Mouse (Mus musculus) MN1 (cell line): ENCODE results near the gene Lpin3.

Experiments used
- DNase-seq: peaks from one replicate; pipeline ENCODE4 v3.0.0-alpha.2; 2016; ENCODE audit warnings: low spot score

Gene Lpin3

DNA sequence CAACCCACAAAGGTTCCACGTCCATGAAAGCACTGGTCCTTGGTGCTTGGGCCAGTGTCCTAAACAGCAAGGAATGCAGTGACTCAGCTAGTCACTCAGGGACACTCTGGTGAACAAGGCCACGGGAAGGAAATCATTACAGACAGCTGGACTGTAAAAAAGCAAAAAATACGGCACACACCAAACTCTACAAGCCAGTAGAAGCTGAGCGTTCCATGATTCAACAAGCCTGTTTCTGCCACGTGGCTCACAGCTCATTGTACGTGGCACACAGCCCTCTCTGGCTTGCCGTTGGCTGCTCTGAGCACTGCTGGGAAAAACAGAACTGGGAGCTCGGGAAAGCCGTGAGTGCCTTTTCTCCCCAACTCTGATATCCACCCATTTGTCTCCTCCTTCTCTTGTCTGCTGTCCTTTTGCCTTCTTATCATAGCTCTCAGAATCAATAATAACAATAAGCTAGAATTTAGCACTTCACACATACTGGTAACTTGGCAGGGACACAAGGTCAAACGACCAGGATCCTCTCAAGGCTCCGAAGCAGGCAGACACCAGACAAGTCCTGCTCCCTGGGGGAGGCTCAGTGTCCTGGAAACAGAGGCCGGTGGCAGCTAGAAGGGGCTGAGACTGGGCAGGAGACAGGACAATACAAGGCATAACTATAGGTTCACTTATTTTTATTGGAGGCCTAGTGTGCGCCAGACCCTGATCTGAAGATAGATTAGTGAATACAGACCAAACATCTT is at the start of gene Lpin3:
Gene Lpin3 (plus strand): TSS at position 218 of the 743 bp plus-strand sequence.
- peak; percentile 49 for DNase-seq

DNA sequence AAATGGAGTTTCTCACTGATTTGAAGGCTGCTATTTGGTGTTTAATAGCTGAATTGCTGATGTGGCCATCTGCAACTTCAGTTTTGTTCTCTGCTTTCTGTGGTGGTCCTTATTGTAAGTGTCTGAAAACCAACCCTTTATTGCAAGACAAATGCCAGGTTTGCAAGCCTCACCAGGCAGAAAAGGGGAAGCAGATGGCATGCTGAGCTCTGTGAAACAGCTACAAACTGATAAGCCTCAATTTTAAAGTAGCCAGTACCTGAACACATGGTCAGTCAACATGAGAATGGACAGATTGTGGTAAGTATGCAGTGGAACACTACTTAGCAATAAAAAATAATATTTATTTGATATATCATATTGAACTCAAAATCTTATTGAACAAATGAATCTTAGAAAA is 39.6 kb upstream of the Lpin3 start:
- DNase-seq, result no peak

DNA sequence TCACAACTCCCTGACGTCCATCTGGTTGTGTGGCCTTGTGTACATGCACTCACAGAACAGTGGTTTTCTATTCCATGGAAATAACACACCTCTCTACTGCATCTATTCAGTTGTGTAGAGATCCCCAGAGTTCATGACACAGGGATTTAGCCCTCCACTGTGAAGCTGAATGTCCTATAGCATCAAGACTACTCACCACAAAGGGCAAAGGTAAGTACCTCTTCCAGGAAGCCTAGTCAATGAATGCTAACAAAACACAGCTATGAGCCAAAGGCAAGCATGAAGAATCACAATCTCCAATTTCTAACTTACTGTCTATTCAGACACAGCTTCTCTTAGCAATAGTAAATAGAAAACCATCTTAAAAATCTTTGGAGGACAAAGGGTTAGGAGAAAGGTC is 32.8 kb upstream of the Lpin3 start:
- DNase-seq, result no peak

DNA sequence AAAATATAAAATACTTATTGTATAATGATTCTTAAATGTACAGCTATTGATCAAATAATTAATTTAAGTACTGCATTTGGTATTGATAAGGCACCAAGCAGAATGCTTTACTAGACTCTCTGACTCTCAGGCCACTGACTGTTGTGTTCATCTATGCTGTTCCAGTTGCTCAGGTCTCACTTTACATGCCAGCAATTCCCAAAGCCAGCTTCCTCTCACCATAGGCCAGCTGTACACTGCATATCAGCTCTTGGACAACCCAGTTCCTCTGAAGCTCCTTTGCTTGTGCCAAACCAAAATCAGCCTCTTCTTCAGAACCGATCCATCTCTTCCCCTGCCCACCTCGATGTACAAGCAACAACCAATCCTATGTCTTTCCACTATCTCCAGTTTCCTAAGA is 32.3 kb upstream of the Lpin3 start:
- DNase-seq, result no peak

- no peak for DNase-seq
Measured at GRCm38 (mm10) chr2:160849617-160850240, 30.7 kb upstream of the Lpin3 start.

GRCm38 (mm10) chr2:160850360-160850759 is 30.1 kb upstream of the Lpin3 start:
- DNase-seq, result no peak

- DNase-seq, result no peak
Measured at GRCm38 (mm10) chr2:160854687-160855086, 25.8 kb upstream of the Lpin3 start.

GRCm38 (mm10) chr2:160856359-160857102 is 23.9 kb upstream of the Lpin3 start:
- no peak for DNase-seq

GRCm38 (mm10) chr2:160860363-160860762 is 20.1 kb upstream of the Lpin3 start:
- DNase-seq, result no peak

- no peak for DNase-seq
Measured at GRCm38 (mm10) chr2:160864112-160864511, 16.4 kb upstream of the Lpin3 start.

DNA sequence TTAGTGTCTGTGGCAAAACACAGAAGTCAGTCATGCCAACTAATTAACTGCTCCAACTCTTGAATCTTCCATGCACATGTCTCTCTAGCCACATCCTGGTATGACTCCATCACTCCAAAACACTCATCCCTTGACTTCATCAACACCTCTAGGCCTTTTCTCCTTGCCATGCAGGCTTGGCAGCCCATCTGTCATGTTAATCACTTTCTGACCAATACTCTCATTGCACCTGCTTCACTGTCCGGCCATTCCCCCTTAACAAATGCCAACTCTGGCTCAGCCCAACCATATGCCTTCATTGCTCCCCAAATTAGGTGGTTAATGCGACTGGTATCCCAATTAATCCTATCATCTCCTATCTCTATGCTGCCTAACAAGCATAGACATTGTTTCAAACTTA is 15.2 kb upstream of the Lpin3 start:
- no peak for DNase-seq

- no peak for DNase-seq
Measured at GRCm38 (mm10) chr2:160869446-160869845, 11.0 kb upstream of the Lpin3 start.

GRCm38 (mm10) chr2:160871310-160871709 is 9.2 kb upstream of the Lpin3 start:
- DNase-seq, result no peak

GRCm38 (mm10) chr2:160872395-160872794 is 8.1 kb upstream of the Lpin3 start:
- DNase-seq, result peak; percentile 62

GRCm38 (mm10) chr2:160872890-160873382 is 7.5 kb upstream of the Lpin3 start, which contains the start of gene Zhx3:
TSS of gene Zhx3 (minus strand) at chr2:160872998.
- peak; percentile 95 for DNase-seq

DNA sequence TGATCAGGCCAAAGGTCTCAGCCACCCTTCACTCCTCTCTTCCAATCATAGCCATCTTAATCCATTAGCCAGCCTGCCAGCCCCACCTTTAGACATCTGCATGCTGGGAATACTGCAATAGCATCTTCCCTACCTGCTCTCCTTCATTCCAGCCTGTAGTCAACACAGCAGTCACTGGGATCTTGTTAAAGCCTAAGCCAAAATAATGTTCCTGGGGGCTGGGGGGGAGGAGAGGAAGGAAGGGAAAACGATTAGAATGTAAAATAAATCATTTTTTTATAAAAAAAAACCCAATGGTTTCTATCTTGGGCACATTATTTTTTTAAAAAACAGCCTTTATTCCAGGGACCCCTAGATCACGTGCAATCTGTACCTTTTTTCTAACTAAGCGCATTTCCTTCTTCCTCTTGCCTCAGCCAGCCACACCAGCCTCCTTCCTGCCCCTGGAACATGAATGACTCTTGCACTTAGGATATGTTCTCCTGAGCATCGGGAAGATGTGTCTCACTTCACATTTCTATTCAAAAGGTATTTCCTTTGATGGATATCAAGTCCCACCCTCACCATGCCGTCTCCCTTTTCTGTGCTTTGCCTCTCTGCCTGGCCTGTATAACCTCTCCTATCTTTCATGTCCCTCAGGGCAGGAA is 6.1 kb upstream of the Lpin3 start:
- no peak for DNase-seq

DNA sequence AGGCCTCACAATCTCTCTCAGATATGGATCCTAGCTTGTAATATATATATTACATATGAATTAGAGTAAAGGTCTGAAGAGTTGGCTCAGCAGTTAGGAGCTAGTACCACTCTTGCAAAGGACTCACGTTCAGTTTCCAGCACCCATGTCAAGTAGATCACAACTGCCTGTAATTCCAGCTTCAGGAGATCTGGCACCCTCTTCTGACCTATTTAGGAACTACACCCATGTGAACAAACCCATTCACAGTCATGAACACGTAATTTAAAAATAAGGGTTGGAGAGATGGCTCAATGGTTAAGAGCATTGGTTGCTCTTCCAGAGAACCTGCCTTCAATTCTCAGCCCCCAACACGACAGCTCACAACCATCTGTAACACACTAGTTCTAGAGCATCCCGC is 4.4 kb upstream of the Lpin3 start:
- no peak for DNase-seq

DNA sequence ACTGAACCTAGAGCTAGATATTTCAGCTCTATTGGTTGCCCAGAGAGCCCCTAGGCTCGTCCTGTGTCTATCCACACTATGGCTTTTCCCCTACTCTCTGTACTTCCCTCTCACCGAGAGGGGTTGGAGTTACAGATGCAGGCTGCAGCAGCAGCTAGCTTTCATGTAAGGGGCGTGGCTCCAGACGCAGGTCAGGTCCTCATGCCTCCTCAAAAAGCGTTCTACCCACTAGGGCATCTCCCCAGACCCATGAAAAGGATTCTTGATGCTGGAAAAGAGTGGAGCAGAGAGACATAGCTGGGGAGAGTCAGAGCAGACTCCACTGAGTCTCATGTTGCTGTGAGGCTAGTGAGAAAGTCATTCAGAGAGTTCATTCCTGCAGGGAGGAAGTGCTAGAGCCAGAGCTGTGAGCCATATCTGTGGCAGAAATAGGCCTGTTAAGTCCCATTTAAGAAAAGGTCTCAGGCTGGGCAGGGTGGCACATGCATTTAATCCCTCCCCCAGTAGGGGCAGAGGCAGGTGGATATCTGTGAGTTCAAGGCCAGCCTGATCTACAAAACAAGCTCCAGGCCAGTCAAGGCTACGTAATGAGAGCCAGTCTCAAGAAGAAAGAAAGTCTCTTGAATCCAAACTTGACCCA is 1.1 kb downstream of the Lpin3 start:
- no peak for DNase-seq

GRCm38 (mm10) chr2:160882436-160882835 is 2.0 kb downstream of the Lpin3 start:
- no peak for DNase-seq

DNA sequence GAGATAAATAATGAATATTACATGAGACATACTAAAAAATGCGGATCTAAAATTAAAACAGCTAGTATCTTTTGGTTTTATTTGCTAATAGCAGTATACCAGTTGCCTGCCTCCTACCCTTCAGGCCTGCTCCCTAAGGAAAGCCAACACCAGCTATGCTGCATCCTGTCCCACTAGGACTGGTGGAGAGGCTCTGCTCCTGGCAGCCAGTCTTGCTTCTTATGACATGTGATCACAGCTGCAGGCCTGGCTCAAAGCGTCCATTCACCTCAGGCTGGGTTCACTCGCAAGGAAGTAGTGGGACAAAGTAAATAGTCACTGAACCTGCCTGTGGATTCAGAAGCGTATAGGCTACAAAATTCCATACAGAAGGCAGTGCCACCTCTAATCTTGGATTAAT is 3.4 kb downstream of the Lpin3 start:
- no peak for DNase-seq

DNA sequence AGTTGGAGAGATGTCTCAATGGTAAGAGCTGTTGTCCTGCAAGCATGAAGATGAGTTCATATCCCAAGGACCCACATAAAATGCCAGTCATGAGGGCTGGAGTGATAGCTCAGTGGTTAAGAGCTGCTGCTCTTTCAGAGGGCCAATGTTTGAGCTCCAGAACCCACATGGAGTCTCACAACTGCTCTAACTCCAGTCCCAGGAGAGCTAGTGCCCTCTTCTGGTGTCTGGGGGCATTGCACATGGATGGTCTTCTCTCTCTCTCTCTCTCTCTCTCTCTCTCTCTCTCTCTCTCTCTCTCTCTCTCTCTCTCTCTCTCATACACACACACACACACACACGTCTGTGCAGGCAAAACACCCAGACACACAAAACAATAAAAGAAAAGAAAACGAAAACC is 4.4 kb downstream of the Lpin3 start:
- peak; percentile 53 for DNase-seq

- DNase-seq, result no peak
Measured at GRCm38 (mm10) chr2:160886221-160886620, 5.8 kb downstream of the Lpin3 start.
